Mouse (Mus musculus) kidney, postnatal 36 days (tissue): Measurements from ENCODE around the gene Rbm19.

ENCODE experiments used
- DNase-seq, 2 experiments: peaks; one replicate each; pipeline ENCODE4 v3.0.0; 2021 to 2022; ENCODE audit warnings: mixed read lengths in 2 of 2

Gene Rbm19

DNA sequence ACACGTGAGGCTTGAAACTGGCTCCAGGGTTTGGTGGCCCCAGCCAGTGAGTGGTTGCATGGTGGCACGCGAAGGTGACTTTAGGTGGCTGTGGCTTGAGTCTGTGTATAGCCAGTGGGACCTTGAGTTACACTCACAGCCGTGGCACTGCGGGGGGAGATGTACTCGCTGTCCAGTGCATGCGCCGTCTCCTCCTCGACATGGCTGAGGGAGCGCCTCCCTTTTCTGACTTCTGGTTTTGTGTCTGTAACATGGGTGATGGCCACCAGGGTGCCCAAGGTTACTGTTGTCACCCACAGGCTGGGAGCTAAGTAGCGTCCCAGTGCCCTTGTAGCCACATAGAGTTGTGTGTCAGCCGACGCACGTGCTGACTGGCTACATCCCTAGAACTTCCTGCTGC, 19.1 kb downstream of the Rbm19 start:
- no peak for DNase-seq

DNA sequence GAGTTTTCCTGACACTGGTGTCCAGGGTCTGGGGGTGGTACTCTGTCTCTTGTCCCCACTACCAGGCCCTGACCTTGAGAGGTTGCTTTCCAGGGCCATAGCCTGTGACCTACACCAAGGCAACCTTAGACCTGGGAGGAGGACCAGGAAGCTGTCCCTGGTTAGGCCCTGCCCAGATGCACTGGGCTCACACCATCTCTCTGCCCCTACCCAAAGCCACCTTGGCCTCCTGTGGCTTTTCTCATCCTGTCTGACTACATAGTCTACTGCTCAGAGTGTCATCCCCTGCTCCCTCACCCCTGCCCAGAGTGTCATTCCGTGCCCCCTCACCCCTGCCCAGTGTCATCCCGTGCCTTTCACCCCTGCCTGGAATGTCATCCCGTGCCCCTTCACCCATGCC, 19.6 kb downstream of the Rbm19 start:
- no peak for DNase-seq

DNA sequence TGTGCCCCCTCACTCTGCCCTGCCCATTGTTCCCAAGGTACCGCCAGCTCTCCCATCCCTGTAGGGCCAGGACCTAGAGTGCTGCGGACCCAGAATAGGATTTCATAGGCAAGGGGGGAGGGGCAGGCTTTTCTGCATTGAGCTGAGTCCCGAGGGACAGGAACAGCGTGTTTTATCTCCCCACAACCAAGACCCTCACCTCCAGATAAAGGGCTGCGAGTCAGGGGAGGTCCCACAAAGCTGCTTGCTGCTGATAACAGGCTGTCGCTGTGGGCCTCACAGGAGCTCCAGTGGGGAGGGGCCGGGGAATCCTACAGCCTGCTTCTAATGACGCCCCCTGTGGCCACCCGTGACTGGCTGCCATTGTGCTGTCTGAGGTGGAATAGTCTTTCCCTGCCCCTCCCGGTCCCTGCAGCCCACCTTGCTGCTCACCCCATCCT, 20.0 kb downstream of the Rbm19 start:
- no peak for DNase-seq

DNA sequence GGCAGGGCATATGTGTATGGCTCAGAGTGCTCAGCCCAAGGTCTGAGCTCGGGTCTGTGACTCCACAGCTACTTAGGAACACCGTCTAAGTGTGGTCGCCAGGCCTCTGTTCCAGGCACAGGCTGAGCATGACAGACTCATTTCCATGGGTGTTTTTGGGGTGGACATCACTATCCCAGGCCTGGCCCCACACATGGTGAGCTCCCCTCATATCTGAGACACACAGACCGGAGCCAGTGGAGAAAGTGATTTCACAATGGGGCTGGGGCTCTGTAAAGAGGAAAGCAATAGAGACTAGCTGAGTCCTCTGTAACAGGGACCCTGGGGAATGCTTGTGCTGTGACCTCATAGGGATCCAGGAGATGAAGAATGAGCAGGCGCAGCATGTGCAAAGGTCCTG, 20.8 kb downstream of the Rbm19 start:
- no peak for DNase-seq

DNA sequence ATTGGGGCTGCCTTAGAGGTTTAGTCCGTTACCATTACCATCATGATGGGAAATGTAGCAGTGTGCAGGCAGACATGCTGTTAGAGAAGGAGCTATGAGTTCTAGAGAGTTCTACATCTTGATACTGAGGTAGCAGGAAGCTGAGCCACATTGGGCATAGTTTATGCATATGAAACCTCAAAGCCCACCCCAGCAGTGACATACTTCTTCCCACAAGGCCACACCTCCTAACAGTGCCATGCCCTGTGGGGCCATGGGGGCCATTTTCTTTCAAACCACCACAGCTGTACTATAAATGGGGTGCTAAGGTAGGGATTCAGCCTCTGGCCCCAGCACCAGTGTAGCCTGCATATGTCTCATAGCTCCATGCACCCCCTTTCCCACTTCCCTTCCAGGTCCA, 21.6 kb downstream of the Rbm19 start:
- no peak for DNase-seq

DNA sequence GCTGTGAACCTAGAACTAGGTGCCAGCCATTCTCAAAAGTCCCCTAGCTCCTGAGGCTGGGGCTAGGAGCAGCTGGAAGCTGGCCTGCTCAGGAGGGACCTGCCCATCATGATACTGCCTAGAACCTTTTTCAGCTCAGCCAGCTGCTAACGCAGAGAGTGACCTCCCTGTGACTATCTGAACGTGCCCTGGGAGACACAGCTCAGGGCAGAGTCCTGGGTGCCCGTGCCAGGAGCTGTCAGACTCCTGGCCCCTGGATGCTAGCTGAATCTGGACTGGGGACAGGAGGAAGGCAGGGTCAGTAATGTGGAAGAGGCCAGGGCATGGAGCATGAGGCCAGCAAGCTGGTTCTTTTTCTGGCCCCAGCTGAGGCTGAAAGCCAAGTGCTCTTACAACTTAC, 22.1 kb downstream of the Rbm19 start:
- peak; percentile 66 to 68 for DNase-seq

DNA sequence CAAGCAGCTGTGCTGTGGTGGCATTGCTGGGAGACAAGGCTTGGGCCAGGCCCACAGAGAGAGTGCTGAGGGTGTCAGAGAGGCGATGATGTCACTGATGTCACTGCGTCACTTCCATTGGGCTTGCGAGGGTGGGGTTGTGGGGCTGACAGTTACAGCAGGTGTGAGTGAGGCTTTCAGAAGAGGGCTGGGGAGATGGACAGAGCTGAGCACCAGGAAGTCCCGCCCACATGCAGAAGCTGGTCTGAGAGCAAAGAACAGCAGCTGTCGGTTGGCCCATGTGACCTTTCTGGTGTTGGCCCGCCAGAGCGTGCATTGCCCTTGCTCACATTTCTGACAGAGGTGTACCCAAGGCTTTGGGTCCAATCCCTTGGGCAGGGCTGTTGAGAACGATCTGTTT, 23.0 kb downstream of the Rbm19 start:
- peak; percentile 19 to 42 for DNase-seq

DNA sequence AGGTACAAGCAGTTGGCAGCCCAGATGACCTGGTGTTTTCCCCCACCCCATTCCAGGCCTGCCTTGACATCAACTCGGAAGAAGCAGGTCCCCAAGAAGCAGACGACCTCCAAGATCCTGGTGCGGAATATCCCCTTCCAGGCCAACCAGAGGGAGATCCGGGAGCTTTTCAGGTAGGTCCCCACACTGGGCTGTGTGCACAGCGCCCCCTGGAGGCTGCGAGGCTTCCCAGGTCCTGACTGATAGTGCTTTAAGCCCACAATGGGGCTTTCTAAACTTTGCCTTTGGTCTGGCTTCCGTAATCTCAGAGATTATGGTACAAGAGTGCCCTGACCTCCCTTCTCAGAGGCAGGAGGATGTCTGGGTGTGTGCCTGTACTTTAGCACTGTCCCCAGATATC, 27.7 kb downstream of the Rbm19 start:
- DNase-seq, result peak in 1 of 2 experiments; percentile 57

DNA sequence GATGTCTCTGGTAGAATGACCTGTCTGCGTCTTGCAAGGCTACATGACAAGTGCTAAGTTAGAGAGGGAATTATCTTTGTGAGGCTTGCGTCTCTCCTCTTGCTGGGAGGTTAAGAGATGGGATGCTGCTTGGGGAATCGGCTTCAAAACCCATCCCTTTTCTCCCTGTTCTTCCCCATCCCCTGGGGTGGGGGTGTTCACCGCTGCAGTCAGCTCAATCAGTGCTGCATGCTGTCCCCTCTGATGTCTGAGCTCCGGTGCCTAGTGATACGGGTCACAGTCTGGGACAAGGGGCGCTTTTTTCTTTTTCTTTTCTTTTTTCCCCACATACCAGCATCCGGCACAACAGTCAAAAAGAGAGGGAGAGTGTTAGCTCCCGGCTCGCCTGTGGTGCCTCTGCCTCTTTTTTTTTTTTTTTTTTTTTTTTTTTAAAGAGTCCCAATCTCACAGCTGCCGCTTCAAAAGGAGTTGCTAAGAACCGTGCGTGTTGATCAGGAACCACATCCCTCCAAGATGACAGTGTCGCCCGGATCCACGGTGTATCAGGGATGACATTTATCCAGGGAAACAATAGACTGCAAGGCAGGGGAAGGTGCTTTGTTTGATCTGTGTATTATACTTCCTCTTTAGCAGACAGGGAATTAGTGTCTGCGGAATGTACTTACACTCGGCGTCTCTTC, 29.2 kb downstream of the Rbm19 start:
- DNase-seq, result no peak

DNA sequence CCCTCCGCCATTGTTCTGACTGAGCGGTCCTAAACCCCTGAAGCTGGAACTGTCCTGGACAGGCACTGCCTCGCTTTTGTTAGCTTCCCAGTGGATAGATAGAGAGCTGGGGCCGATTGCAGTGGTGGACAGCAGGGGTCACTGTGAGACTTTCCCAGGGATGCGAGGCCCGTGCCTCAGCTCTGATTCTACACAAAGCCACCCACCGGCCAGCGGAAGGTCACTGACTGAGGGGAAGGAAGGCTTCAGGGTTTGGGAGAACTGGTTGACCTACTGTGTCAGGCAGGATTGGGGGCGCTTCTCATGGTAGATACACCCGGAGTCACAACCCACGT, 29.8 kb downstream of the Rbm19 start:
- peak; percentile 8 to 60 for DNase-seq

DNA sequence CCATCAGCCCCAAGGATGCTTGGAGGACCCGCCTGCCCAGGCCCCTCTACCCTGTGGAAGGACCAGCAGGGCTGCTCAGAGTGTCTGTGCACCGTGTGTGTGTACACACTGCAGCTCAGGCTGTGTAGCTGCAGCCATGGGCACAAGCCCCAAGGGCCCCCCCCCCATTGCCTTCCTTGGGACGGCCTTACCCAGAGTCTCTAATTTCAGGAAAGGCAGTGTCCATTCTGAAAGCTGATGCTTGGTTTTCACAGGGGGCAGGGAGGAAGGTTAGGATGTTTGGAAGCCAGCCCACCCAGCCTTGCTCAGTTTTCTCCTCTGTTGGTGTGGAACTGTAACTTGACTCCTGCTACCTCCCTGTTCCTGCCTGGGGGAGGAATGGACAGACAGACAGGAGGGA, 30.6 kb downstream of the Rbm19 start:
- DNase-seq, result no peak

DNA sequence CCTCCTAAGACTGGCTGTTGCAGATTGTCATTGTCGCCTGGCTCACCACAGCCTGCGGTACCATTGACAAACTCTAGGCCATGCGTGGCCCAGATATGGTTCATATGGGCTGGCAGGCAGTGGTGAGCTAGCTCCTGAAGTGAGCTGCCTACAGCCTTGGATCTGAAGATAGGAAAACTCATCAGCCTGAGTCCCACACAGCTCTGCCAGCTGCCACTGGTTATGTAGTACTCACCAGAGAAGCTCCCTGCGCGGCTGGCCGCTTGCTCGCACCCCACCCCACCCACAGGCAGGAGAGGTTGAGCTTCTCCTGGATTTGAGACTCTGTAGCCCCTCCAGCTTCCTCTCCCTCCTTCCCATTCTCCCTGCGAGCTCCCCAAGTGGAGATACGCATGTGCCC, 32.0 kb downstream of the Rbm19 start:
- no peak for DNase-seq

DNA sequence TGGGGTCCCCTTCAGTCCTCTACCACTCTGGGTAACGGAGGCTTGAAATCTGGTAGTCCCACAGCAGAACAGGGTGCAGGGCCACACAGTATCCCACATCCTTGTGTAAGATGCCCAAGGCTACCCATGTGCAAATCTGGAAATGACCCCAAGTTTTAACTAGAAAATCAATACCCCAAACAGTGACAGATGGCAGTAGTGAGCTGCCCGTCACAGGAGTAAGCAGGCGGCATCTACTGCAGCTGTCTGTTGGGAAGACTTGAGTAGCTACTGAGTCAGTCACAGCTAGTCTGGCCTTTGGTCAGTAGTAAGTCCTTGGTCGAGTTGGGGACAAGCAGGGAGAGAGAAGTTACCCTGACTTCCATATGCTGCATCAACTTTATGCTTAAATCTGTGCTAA, 34.9 kb downstream of the Rbm19 start:
- DNase-seq, result no peak

DNA sequence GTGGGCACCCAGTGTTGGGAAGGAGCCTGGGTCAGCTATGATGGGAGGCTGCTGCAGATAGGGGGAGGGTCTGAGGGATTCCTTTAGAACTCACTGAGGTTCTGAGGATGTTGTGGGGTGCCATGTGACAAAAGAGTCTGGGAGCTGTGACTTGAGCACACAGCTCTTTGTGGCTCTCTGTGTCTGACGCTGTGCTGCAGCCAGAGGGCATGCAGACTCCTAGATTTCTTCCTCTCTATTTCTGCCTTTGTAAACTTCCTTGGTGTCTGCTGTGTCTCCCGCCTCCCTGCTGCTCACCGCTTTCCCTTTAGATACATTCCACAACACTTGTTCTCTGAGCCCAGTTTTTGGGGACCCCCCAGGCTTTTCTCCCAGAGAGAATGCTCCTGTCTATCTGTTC, 36.9 kb downstream of the Rbm19 start:
- no peak for DNase-seq

DNA sequence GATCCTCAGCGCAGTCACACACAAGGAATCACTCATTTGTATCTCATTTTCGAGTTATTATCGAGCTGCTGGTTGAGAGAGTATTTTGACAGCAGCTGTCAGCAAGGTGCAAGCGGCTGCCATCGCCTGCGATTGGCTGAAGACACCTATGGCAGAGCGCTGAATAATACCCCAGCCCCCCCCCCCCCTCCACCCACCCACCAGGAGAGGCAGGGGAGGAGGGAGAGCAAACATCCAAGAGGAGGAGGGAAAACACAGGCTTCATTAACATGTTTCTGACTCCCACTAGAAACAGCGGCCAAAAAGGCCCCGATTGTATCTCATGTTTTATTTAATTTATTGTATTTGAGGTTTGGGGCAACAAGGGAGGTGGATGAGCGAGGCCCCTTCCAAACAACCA, 39.4 kb downstream of the Rbm19 start:
- no peak for DNase-seq

DNA sequence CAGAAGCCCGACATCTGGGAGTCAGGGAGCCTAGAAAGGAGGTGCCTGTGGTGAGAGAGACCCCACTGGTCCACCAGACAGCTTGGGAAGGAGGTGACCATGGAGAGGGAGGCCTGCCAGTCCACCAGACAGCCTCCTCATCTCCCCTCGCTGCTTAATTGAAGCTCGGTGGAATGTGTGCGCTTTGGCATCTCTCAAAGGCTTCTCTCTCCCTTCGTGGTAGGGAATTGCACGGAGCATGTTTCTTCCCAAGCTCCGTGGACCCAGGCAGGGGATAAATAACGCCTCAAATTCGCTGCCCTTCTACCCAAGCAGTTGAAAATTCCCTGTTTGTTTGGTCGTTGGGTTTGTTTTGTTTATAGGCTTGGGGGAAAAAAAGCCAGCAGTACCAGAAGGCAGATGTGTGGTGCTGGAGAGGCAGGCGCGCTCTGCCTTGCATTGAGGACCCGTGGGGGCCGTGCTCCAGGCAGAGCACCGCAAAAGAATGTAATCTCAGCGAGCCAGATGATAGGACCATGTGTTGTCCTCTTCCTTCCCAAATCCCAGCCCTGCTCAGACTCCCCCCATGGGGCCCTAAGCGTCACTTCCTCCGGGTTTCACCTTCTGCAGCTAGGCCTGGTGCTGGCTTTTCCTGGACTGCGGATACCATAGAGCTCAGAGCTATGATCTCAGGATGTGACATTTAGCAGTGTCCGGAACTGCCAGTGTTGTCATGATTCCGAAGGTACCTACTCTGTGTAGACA, 40.1 kb downstream of the Rbm19 start:
- peak; percentile 48 to 62 for DNase-seq

DNA sequence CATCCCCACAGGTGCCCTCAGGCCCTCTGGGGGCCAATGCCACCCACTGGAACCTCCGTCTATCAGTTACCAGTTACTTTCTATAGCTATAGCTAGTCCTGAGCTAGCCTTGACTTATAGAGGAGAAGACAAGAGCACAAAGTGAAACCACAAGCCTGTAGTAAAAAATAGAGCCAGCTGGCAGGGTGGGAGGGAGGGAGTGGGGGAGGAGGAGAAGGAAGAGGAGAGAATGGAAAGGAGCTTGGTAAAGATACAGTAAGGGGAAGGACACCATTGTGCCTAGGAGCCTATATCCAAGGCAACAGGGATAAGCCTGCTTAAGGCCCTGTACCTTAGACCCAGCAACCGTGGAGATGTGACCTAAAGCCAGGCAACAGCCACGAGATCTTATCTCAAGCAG, 40.9 kb downstream of the Rbm19 start:
- DNase-seq, result no peak

DNA sequence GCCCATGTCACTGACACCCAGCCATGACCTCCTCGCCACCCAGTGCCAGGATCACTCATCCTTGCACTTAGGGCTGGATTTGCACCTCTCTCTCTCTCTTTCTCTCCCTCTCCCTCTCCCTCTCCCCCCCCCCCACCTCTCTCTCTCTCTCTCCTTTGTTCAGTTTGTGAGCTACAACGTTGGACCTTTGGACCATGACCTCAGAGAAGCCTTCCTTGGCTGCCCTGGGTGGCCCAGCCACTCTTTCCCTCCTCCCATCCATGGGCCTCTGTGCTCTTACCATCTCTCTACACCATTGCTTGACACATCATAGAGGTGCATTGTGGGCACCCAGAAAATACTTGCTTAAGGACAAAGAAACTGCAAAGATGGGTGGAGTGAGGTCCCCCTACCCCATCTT, 42.2 kb downstream of the Rbm19 start:
- DNase-seq, result peak; percentile 59 to 62

DNA sequence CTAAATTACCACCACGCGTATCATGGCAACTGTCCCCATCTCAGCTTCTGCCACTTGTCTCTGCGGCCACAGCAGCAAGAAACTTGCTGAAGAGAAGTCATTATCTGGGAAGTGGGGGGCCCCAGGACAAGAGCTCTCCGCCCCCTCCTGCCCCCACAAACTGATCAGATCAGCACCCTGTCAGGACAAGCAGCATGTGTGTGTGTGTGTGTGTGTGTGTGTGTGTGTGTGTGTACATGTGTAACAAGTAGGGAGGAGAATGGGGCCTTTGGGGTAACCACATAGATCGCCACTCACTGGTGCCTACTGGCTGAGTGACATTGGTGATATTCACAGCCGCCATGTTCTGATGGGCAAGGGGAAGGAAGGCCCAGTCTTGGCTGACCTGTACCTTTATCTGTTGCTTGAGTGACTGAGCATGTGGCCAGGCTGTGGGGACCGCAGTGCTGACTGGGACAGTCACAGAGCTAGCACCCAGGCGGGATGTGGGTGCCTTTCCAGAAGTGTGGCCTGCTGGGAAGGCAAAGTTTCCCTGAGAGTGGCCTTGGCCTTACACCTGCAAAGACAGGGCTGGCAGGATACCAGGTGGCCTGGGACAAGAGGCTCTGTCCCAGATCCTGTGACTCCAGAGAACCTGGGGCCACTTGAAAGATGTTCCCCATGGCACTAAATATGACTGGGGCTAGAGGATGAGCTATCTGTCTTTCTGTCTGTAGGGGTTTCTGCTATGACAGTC, 44.8 kb downstream of the Rbm19 start:
- DNase-seq, result no peak

DNA sequence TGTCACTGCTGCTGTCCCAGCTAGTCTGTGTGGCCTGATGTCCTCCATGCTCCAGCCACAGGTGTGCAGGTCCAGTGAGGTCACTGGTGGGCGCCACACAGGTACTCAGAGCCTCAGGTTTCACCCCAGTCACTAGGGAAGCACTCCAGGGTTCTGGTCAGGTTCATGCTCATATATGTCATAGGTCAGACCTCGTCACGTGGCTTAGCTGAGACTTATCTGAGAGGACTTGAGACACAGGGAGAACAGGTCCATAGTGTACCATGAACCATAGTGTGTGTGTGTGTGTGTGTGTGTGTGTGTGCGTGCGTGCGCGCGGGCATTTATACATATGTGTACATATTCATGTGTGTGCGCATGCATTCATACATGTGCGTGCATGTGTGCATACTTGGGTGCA, 46.4 kb downstream of the Rbm19 start:
- DNase-seq, result no peak

DNA sequence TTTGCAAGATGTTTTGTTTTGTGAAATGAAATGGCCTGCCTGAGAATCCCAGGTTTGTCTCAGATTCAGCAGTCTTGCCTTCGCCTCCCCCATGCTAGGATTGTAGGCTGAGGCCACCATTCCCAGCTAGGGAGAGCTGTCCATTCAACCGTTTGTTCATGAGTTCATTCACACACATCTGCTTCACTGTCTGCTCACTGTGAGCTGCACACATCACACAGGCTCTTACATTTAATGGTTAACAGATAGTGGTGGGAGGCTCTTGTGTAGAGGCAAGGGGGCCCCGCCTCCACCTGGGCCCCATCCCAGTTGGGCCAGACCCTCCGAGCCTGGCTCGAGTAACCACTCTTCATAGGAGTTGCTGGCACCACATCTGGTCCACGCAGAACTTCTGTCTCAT, 47.2 kb downstream of the Rbm19 start:
- no peak for DNase-seq

DNA sequence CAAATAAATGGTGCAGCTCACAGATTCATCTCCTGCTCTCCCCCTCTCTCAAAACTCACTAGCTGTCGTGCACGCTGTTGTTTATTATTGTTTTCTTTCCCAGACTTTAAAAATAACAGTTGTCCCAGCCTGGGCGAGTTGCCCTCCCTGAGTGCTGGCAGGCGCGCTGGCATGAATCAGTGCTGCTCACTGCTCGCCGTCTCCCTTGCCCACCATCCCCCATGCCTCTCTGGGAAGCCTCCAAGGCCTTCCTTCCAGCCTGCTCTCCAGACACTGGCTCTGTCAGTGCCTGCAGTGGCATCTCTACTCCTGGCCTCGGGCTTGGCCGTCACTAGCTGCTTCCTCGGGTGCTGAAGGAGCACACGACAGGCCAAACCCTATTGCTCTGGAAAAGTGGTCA, 48.2 kb downstream of the Rbm19 start:
- DNase-seq, result no peak

DNA sequence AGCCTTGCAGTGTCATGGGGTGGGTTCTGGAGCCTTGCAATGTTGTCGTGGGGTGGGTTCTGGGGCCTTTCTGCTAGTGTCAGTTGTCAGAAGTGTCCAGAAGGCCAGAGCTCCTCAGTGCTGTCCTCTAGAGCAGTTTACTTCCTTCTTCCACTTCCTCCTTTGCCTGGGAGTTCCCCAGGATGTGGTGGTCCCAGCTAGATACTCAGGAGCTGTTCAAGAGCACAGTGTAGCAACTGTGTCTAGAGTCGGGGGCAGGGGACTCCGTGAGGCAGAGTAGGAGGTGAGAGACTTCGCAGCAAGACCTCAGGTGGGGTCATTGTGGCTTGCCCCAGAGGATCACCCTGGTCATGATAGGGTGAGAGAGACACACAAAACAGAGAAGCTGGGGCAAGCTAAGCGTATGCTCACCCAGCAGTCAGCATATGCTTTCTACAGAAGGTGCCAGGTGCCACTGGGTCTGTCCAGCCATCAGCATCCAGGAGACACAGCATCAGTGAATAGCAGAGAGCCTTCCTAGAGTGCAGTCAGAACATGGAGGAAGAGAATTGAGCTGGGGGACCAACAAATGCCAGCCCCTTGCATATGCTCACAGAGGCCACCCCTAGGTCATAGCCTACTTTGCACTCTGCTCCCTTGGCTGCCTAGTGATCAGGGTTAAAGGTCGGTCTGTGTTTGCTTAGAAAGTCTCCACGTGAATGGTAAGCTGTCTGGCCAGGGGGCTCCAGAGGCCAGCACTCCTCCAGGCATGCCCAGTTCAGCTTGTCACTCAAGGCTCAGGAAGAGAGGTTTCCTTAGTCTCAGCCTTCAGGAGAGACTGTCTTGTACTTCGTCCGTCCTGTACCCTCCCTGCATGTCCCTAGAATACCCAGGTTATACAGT, 49.0 kb downstream of the Rbm19 start:
- DNase-seq, result peak; percentile 28 to 42
